Mouse (Mus musculus) small intestine, adult 2 months (tissue): ENCODE measurements around the gene Cntrl. TPM values are rescaled to one million over a fixed set of nuclear protein-coding genes. Genes with fewer than 3 reads are reported as not detected.

Experiments used
- H3K27ac ChIP-seq: fragments of 200-500 bp; 2 replicates; pipeline ENCODE4 v1.5.1; 2012; ENCODE audit warnings: low read depth, low read length, control low read depth, inconsistent platforms; ENCODE audit not compliant: insufficient read depth
- H3K27me3 ChIP-seq: fragments of 200-500 bp; 2 replicates; pipeline ENCODE4 v1.6.1; 2012; ENCODE audit warnings: mild to moderate bottlenecking, moderate library complexity, low read length, inconsistent platforms; ENCODE audit not compliant: control insufficient read depth, insufficient read depth
- H3K36me3 ChIP-seq: fragments of 200-500 bp; 2 replicates; pipeline ENCODE4 v1.6.1; 2012; ENCODE audit warnings: mild to moderate bottlenecking, low read length, control low read depth, inconsistent platforms; ENCODE audit not compliant: control insufficient read depth, insufficient read depth
- H3K4me1 ChIP-seq: fragments of 200-500 bp; 2 replicates; pipeline ENCODE4 v1.6.1; 2012; ENCODE audit warnings: low read length, inconsistent platforms, mixed read lengths; ENCODE audit not compliant: control insufficient read depth, insufficient read depth, insufficient read length
- H3K4me3 ChIP-seq: fragments of 200-500 bp; 2 replicates; pipeline ENCODE4 v1.5.1; 2012; ENCODE audit warnings: low read depth, mild to moderate bottlenecking, control low read depth, inconsistent platforms, low read length, moderate library complexity
- CTCF ChIP-seq: fragments of 200-500 bp; IDR thresholded peaks from 2 replicates; pipeline ENCODE4 v1.5.1; 2012; ENCODE audit warnings: low read depth, mild to moderate bottlenecking, control low read depth, inconsistent platforms, low read length, moderate library complexity, mixed read lengths; ENCODE audit not compliant: insufficient replicate concordance, insufficient read length; ENCODE audit errors: extremely low read depth
- POLR2A ChIP-seq: fragments of 200-500 bp; IDR thresholded peaks from 2 replicates; pipeline ENCODE4 v1.6.1; 2012; ENCODE audit warnings: low read depth, mild to moderate bottlenecking, control low read depth, inconsistent platforms, low read length, moderate library complexity
- WGBS: fragments of 180-500 bp; shearing (Covaris S2); methylation state at CpG from one replicate; pipeline ENCODE4 v1.1.7; 2018; 5-methylcytosine and 5-hydroxymethylcytosine counted together
- polyA plus RNA-seq: library from polyadenylated mRNA; depleted of rRNA; stranded (reverse); fragments of >200 nt; gene quantifications from 2 replicates; pipeline ENCODE4 v1.2.3, GENCODE M21; 2012

Gene Cntrl
- polyA plus RNA-seq, 1 experiment = 5.2 TPM

DNA sequence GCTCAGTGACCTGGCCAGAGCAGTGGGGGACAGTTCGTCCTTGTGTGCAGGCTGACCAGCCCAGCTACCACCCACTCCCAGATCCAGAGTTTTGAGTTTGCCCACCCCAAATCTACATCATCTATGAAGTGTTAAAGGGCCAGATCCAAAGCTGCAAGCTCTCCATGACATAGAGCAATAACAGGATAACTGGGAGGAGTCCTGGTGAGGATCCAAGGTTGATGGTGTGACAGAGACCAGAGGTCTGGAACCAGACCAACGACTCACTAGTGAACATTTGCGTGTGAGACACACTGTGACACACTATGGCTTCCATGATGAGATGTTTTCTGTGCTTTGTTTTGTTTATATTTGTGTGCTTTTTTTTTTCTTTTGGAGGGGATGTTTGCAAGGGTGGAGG, 98.8 kb downstream of the Cntrl start:
- no peaks in the 10 kb centered on the region for H3K4me1 ChIP-seq
- H3K27ac ChIP-seq = no peak overlapping the region
- no peak overlapping the region for H3K4me3 ChIP-seq
- no peaks in the 10 kb centered on the region for H3K27me3 ChIP-seq
- TF ChIP-seq POLR2A (no peak), CTCF (no peak)
- 67% methylated on average over 3 of the region's 3 CpGs for WGBS
- no peaks in the 10 kb centered on the region for H3K36me3 ChIP-seq

- TF ChIP-seq CTCF = no peak
- no peak for TF ChIP-seq POLR2A
- no peaks in the 10 kb centered on the region for H3K27me3 ChIP-seq
- H3K4me1 ChIP-seq = no peaks in the 10 kb centered on the region
- no peak overlapping the region for H3K4me3 ChIP-seq
- no peaks in the 10 kb centered on the region for H3K36me3 ChIP-seq
- H3K27ac ChIP-seq = no peak overlapping the region
- 54% methylated on average over 8 of the region's 8 CpGs for whole genome bisulfite sequencing
Measured at GRCm38 (mm10) chr2:35208931-35209665, 99.8 kb downstream of the Cntrl start.

DNA sequence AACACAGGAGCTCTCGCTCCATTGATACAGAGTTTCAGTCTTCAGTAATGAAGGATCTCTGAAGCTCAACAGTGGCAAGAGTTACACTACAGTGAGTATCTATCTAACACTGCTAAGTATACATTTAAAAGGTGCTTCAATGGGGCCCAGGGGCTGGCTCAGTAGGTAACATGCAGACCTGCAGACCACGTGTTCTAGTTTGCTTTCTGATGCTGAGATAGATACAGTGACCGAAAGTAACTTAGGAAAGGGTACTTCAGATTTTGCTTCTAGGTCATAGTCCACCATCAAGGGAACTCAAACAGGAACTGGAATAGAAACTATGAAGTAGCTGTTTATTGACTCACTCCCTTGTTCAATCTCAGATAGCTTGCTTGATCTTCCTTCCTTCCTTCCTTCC, 102.4 kb downstream of the Cntrl start:
- 40% methylated on average over 3 of the region's 3 CpGs for WGBS
- TF ChIP-seq POLR2A = no peak
- H3K36me3 ChIP-seq = no peaks in the 10 kb centered on the region
- no peaks in the 10 kb centered on the region for H3K27me3 ChIP-seq
- no peak overlapping the region for H3K4me3 ChIP-seq
- H3K4me1 ChIP-seq = no peaks in the 10 kb centered on the region
- H3K27ac ChIP-seq = no peak overlapping the region

- no peaks in the 10 kb centered on the region for H3K27me3 ChIP-seq
- H3K27ac ChIP-seq = no peak overlapping the region
- no peaks in the 10 kb centered on the region for H3K36me3 ChIP-seq
- H3K4me3 ChIP-seq = no peak overlapping the region
- 33% methylated on average over 12 of the region's 12 CpGs for WGBS
- no peaks in the 10 kb centered on the region for H3K4me1 ChIP-seq
- TF ChIP-seq CTCF = no peak
- no peak for TF ChIP-seq POLR2A
Measured at GRCm38 (mm10) chr2:35213345-35213910, 104.1 kb downstream of the Cntrl start.

GRCm38 (mm10) chr2:35214881-35215358, 105.6 kb downstream of the Cntrl start:
- Histone ChIP-seq H3K27me3 (no peaks in the 10 kb centered on the region), H3K36me3 (no peaks in the 10 kb centered on the region), H3K4me1 (no peaks in the 10 kb centered on the region), H3K27ac (no peak overlapping the region), H3K4me3 (peak overlapping the region; percentile 20)
- 4% methylated on average over 12 of the region's 12 CpGs for WGBS
- TF ChIP-seq CTCF (peak; percentile 99), POLR2A (no peak)

- TF ChIP-seq POLR2A (no peak), CTCF (no peak)
- Histone ChIP-seq H3K27ac (no peak overlapping the region), H3K4me3 (no peak overlapping the region), H3K4me1 (no peaks in the 10 kb centered on the region), H3K36me3 (no peaks in the 10 kb centered on the region), H3K27me3 (no peaks in the 10 kb centered on the region)
- 72% methylated on average over 14 of the region's 14 CpGs for WGBS
Measured at GRCm38 (mm10) chr2:35215363-35215762, 106.1 kb downstream of the Cntrl start.

DNA sequence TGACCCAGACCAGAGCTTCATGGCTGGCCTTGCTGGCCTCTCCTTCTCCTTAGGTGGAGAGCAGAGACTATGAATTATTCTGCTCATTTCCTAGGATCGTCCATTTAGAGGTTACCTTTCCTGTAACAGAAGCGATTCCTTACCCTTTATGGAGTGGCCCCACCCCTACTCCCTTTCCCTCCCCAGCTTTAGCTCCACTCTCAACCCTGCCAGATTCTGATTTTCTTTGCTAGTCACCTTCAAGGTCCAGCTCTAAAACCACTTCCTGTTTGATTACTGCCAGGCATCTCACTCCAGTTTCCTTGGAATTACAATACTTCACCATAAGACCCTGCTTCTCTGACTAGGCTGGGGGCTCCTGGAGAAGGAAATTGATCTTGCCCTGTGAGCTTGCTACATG, 107.4 kb downstream of the Cntrl start:
- no peaks in the 10 kb centered on the region for H3K4me1 ChIP-seq
- no peak overlapping the region for H3K27ac ChIP-seq
- no peaks in the 10 kb centered on the region for H3K36me3 ChIP-seq
- H3K27me3 ChIP-seq = no peaks in the 10 kb centered on the region
- H3K4me3 ChIP-seq = no peak overlapping the region
- WGBS = 84% methylated on average over 2 of the region's 2 CpGs
- TF ChIP-seq POLR2A (no peak), CTCF (no peak)

- Histone ChIP-seq H3K4me1 (no peaks in the 10 kb centered on the region), H3K27me3 (no peaks in the 10 kb centered on the region), H3K4me3 (no peak overlapping the region), H3K36me3 (no peaks in the 10 kb centered on the region), H3K27ac (no peak overlapping the region)
- TF ChIP-seq CTCF = no peak
- TF ChIP-seq POLR2A = no peak
- 93% methylated on average over 3 of the region's 3 CpGs for WGBS
Measured at GRCm38 (mm10) chr2:35218736-35219135, 109.4 kb downstream of the Cntrl start.
